Mouse (Mus musculus): ENCODE data around the gene Eipr1.

DNA sequence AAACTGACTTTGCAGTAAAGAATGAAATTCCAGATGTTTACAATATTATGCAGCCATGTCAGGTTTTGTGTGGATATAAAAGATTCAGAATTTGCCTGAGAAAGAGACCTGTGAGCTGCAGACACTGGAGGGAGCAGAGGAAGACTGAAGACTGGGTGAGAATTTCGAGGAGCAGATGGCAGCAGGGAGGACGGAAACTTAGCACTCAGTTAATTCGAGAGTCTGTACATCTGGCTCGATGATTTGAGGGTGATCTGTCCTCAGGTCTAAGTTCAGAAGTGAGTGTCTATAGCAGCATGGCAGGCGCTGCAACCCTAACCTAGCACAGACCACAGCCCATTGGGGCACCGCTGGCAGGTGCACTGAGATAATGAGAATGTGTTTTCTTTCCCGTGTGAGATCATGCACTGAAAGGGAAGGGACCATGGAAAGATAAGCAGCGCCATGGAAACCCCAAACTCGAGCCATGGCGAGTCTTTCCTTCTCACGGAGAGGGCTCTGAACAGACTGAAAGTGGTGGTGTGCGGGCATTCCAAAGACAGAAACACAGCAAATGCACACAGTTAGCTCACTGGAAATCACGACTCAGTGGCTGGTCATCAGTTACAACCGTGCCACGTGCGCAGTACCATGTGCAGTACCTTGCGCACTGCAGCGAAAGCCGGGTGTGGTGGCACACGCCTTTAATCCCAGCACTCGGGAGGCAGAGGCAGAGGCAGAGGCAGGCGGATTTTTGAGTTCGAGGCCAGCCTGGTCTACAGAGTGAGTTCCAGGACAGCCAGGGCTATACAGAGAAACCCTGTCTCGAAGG, 36.6 kb upstream of the Eipr1 start:
- TF ChIP-seq CTCF (IDR thresholded peaks at IDR 0.05), result no peak
- no peak for TF ChIP-seq EP300 (IDR thresholded peaks at IDR 0.05)

Data from lung, postnatal 0 days (tissue).